Mouse (Mus musculus) MEL (cell line): Measurements from ENCODE around the gene 1700014D04Rik. TPM values are rescaled to one million over a fixed set of nuclear protein-coding genes. Genes with fewer than 3 reads are reported as not detected.
A peak's percentile ranks its signal among the peaks of the same experiment; 100 is the strongest.

Source experiments
- DNase-seq: peaks from one replicate; pipeline ENCODE4 v3.0.0; 2011; ENCODE audit warnings: low read depth, low spot score
- H3K27ac ChIP-seq: 2 replicates; pipeline ENCODE4 v1.5.1; 2012; ENCODE audit warnings: low read depth, mild to moderate bottlenecking, control low read depth, low read length, moderate library complexity; ENCODE audit not compliant: control insufficient read depth
- H3K27me3 ChIP-seq, 2 experiments: fragments of 150-350 bp in 1 of 2; sonication (generic) in 1 of 2; 2 replicates each; pipeline ENCODE4 v1.6.1; 2012; ENCODE audit warnings: low read length in 2 of 2, mild to moderate bottlenecking in 2 of 2, improper control_type of control experiment in 1 of 2, moderate library complexity in 1 of 2; ENCODE audit not compliant: insufficient read depth in 2 of 2, control insufficient read depth in 1 of 2
- H3K36me3 ChIP-seq, 2 experiments: 2 replicates each; pipeline ENCODE4 v1.6.1; 2012 to 2014; ENCODE audit warnings: low read length in 2 of 2, improper control_type of control experiment in 1 of 2, inconsistent platforms in 1 of 2, mild to moderate bottlenecking in 1 of 2; ENCODE audit not compliant: insufficient read depth in 2 of 2, control insufficient read depth in 1 of 2
- H3K4me1 ChIP-seq, 2 experiments: fragments of 150-350 bp in 1 of 2; sonication (generic) in 1 of 2; 2 replicates each; pipeline ENCODE4 v1.6.1; 2012; ENCODE audit warnings: low read length in 2 of 2, improper control_type of control experiment in 1 of 2, mild to moderate bottlenecking in 1 of 2; ENCODE audit not compliant: insufficient read depth in 2 of 2, control insufficient read depth in 1 of 2
- H3K4me3 ChIP-seq, 2 experiments: fragments of 150-350 bp in 1 of 2; sonication (generic) in 1 of 2; 2 replicates each; pipeline ENCODE4 v1.5.1; 2012; ENCODE audit warnings: low read depth in 2 of 2, low read length in 2 of 2, mild to moderate bottlenecking in 2 of 2, moderate library complexity in 2 of 2, control low read depth in 1 of 2, improper control_type of control experiment in 1 of 2; ENCODE audit not compliant: control insufficient read depth in 1 of 2, insufficient read depth in 1 of 2
- H3K79me2 ChIP-seq: 2 replicates; pipeline ENCODE4 v1.6.1; 2012; ENCODE audit warnings: mild to moderate bottlenecking, low read length, moderate library complexity; ENCODE audit not compliant: control insufficient read depth, poor library complexity, insufficient read depth
- H3K9ac ChIP-seq: 2 replicates; pipeline ENCODE4 v1.6.1; 2012; ENCODE audit warnings: low read depth, mild to moderate bottlenecking, control low read depth, low read length, moderate library complexity; ENCODE audit not compliant: control insufficient read depth, poor library complexity, severe bottlenecking
- H3K9me3 ChIP-seq: fragments of 150-350 bp; sonication (generic); replicated peaks from 2 replicates; pipeline ENCODE4 v1.6.1; 2012; ENCODE audit warnings: mild to moderate bottlenecking, low read length, improper control_type of control experiment, moderate library complexity; ENCODE audit not compliant: insufficient read depth
- CHD1 ChIP-seq: IDR thresholded peaks from 2 replicates; pipeline ENCODE4 v1.6.1; 2012; ENCODE audit warnings: low read depth, mild to moderate bottlenecking, inconsistent platforms, low read length, improper control_type of control experiment
- CHD2 ChIP-seq: IDR thresholded peaks from 2 replicates; pipeline ENCODE4 v1.6.1; 2011; ENCODE audit warnings: low read length, improper control_type of control experiment
- E2F4 ChIP-seq: IDR thresholded peaks from 2 replicates; pipeline ENCODE4 v1.6.1; 2011; ENCODE audit warnings: low read depth, low read length, improper control_type of control experiment, borderline replicate concordance
- GATA1 ChIP-seq: IDR thresholded peaks from 2 replicates; pipeline ENCODE4 v1.6.1; 2011; ENCODE audit warnings: low read depth, low read length, improper control_type of control experiment
- HCFC1 ChIP-seq: IDR thresholded peaks from 2 replicates; pipeline ENCODE4 v1.6.1; 2012; ENCODE audit warnings: low read depth, mild to moderate bottlenecking, inconsistent platforms, low read length, improper control_type of control experiment, moderate library complexity
- JUND ChIP-seq: IDR thresholded peaks from 2 replicates; pipeline ENCODE4 v1.6.1; 2011; ENCODE audit warnings: low read depth, mild to moderate bottlenecking, improper control_type of control experiment, low read length
- MEF2A ChIP-seq: IDR thresholded peaks from 2 replicates; pipeline ENCODE4 v1.6.1; 2014; ENCODE audit warnings: low read depth, mild to moderate bottlenecking, inconsistent platforms, low read length, improper control_type of control experiment; ENCODE audit not compliant: poor library complexity, insufficient replicate concordance, severe bottlenecking; ENCODE audit errors: extremely low read depth
- NRF1 ChIP-seq: IDR thresholded peaks from 2 replicates; pipeline ENCODE4 v1.6.1; 2014; ENCODE audit warnings: low read depth, mild to moderate bottlenecking, inconsistent platforms, low read length, improper control_type of control experiment, moderate library complexity; ENCODE audit not compliant: poor library complexity, insufficient read depth, severe bottlenecking
- POLR2A ChIP-seq, 2 experiments: IDR thresholded peaks; 2 replicates each; pipeline ENCODE4 v1.6.1; 2011 to 2012; ENCODE audit warnings: low read length in 2 of 2, mild to moderate bottlenecking in 2 of 2, control low read depth in 1 of 2, improper control_type of control experiment in 1 of 2, low read depth in 1 of 2, moderate library complexity in 1 of 2; ENCODE audit not compliant: control insufficient read depth in 1 of 2, insufficient read depth in 1 of 2, poor library complexity in 1 of 2
- POLR2AphosphoS2 ChIP-seq: IDR thresholded peaks from 2 replicates; pipeline ENCODE4 v1.6.1; 2011; ENCODE audit warnings: low read length, improper control_type of control experiment
- RCOR1 ChIP-seq: IDR thresholded peaks from 2 replicates; pipeline ENCODE4 v1.6.1; 2012; ENCODE audit warnings: low read depth, mild to moderate bottlenecking, inconsistent platforms, low read length, improper control_type of control experiment
- SIN3A ChIP-seq: IDR thresholded peaks from 2 replicates; pipeline ENCODE4 v1.6.1; 2012; ENCODE audit warnings: low read length, improper control_type of control experiment, inconsistent platforms
- SMC3 ChIP-seq: IDR thresholded peaks from 2 replicates; pipeline ENCODE4 v1.6.1; 2011; ENCODE audit warnings: low read depth, low read length, improper control_type of control experiment
- TAL1 ChIP-seq: IDR thresholded peaks from 2 replicates; pipeline ENCODE4 v1.6.1; 2012; ENCODE audit warnings: mild to moderate bottlenecking, inconsistent platforms, low read length, moderate library complexity, mixed read lengths
- TBP ChIP-seq: IDR thresholded peaks from 2 replicates; pipeline ENCODE4 v1.8.0; 2011; ENCODE audit warnings: low read depth, low read length, improper control_type of control experiment
- TCF12 ChIP-seq: IDR thresholded peaks from 2 replicates; pipeline ENCODE4 v1.6.1; 2014; ENCODE audit warnings: low read depth, mild to moderate bottlenecking, inconsistent platforms, low read length, improper control_type of control experiment, moderate library complexity
- UBTF ChIP-seq: IDR thresholded peaks from 2 replicates; pipeline ENCODE4 v1.6.1; 2012; ENCODE audit warnings: low read depth, mild to moderate bottlenecking, inconsistent platforms, low read length, improper control_type of control experiment, moderate library complexity, borderline replicate concordance; ENCODE audit not compliant: insufficient read depth
- ZKSCAN1 ChIP-seq: IDR thresholded peaks from 2 replicates; pipeline ENCODE4 v1.6.1; 2012; ENCODE audit warnings: low read depth, mild to moderate bottlenecking, inconsistent platforms, low read length, improper control_type of control experiment, moderate library complexity
- ZMIZ1 ChIP-seq: IDR thresholded peaks from 2 replicates; pipeline ENCODE4 v1.6.1; 2012; ENCODE audit warnings: low read depth, mild to moderate bottlenecking, inconsistent platforms, low read length, improper control_type of control experiment, moderate library complexity
- ZNF384 ChIP-seq: IDR thresholded peaks from 2 replicates; pipeline ENCODE4 v1.6.1; 2012; ENCODE audit warnings: low read depth, mild to moderate bottlenecking, inconsistent platforms, low read length, improper control_type of control experiment
- polyA plus RNA-seq, 2 experiments: library from polyadenylated mRNA; stranded (reverse) in 1 of 2; unstranded in 1 of 2; fragments of >175 nt in 1 of 2; fragments of >200 nt in 1 of 2; gene quantifications; 2 replicates each; pipeline versions ENCODE4 v1.2.1 to v1.2.4; 2012; ENCODE audit warnings: low replicate concordance in 2 of 2, low read depth in 1 of 2; ENCODE audit not compliant: insufficient read length in 2 of 2, insufficient read depth in 1 of 2, missing spikeins in 1 of 2
- total RNA-seq: library from RNA; depleted of rRNA; stranded (reverse); fragments of 300-350 nt; gene quantifications from 2 replicates; pipeline ENCODE4 v1.2.3, GENCODE M21; 2012

Gene 1700014D04Rik
- total and polyA plus RNA-seq, 3 experiments, result 0.06 TPM; not detected in 2

GRCm38 (mm10) chr13:59750310-59750709 is 3.8 kb upstream of the 1700014D04Rik start:
- Histone ChIP-seq H3K27me3 (no peaks in the 10 kb centered on the region), H3K4me3 (no peak overlapping the region), H3K9ac (no peak overlapping the region), H3K27ac (no peak overlapping the region), H3K36me3 (no peaks in the 10 kb centered on the region), H3K4me1 (peaks cover 0 to 5% of the 10 kb centered on the region in 2 experiments; a peak in 2 of 4 replicates), H3K79me2 (no peaks in the 10 kb centered on the region), H3K9me3 (no peaks in the 10 kb centered on the region)
- TF ChIP-seq SIN3A (no peak), JUND (no peak), HCFC1 (no peak), ZKSCAN1 (no peak), POLR2AphosphoS2 (no peak)
- DNase-seq, result no peak

- Histone ChIP-seq H3K4me3 (no peak overlapping the region), H3K36me3 (no peaks in the 10 kb centered on the region), H3K9ac (no peak overlapping the region), H3K4me1 (peaks cover 0 to 2% of the 10 kb centered on the region in 2 experiments; a peak in 2 of 4 replicates), H3K27me3 (no peaks in the 10 kb centered on the region), H3K9me3 (no peaks in the 10 kb centered on the region), H3K27ac (no peak overlapping the region), H3K79me2 (no peaks in the 10 kb centered on the region)
- no peak for TF ChIP-seq ZKSCAN1
- TF ChIP-seq POLR2A (IDR thresholded peaks at IDR 0.05; ENCODE audit: control insufficient read depth in 1 of 2, insufficient read depth in 1 of 2, low read depth in 1 of 2, low read length in 2 of 2, poor library complexity in 1 of 2), result no peak
- no peak for TF ChIP-seq E2F4
- TF ChIP-seq HCFC1, result no peak
- TF ChIP-seq CHD1, result no peak
- no peak for TF ChIP-seq RCOR1
- no peak for TF ChIP-seq TCF12
- TF ChIP-seq JUND, result no peak
- no peak for TF ChIP-seq NRF1
- TF ChIP-seq TBP, result no peak
- TF ChIP-seq GATA1, result no peak
- no peak for TF ChIP-seq ZMIZ1
- no peak for TF ChIP-seq ZNF384
- TF ChIP-seq CHD2, result no peak
- no peak for TF ChIP-seq SIN3A
- TF ChIP-seq SMC3, result no peak
- TF ChIP-seq TAL1, result no peak
- no peak for TF ChIP-seq UBTF
- TF ChIP-seq MEF2A, result no peak
- no peak for TF ChIP-seq POLR2AphosphoS2
- peak; percentile 44 for DNase-seq
These were observed 388 bp downstream of the 1700014D04Rik start for GRCm38 (mm10) chr13:59746164-59746563.
